Mouse (Mus musculus): ENCODE measurements at regions not wholly inside any gene's neighbourhood (a gene's known extent, or its start where the extent isn't known, plus 50 kb on each side); places are given as distances from the start of the nearest gene placed in this dataset.

DNA sequence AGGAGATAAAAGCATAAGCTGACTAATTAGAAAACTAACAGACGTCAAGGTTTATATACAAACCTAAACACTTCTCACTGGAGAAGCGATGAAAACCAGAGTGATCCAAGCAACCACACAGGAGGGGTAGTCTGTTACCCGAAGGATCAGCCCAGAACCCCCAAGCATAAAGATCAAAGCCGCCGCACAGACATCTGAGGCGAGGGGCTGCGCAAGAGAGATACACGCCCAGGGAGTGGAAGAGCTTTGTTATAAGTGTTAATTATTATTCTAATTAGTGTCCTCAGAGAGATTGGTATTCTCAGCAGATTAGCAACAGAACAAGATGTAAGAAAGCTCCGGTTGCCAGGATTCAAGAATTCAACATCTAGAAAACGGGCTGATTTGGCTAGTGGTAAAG, 281.2 kb downstream of the Atp23 start:
- H3K4me3 ChIP-seq, result no peak overlapping the region
- H3K27ac ChIP-seq, result no peak overlapping the region
- 45% methylated on average over 10 of the region's 10 CpGs for WGBS
- no peak for DNase-seq
- TF ChIP-seq CTCF (IDR thresholded peaks at IDR 0.05) (no peak), EP300 (IDR thresholded peaks at IDR 0.05; ENCODE audit: insufficient read depth, low read depth, low read length) (no peak), POLR2A (IDR thresholded peaks at IDR 0.05; ENCODE audit: insufficient read depth, low read depth, low read length) (no peak)
- H3K36me3 ChIP-seq (ENCODE audit: control insufficient read depth, insufficient read depth, low read length), result no peaks in the 10 kb centered on the region
- H3K4me1 ChIP-seq (ENCODE audit: control insufficient read depth, insufficient read depth, low read length), result no peaks in the 10 kb centered on the region
- H3K79me2 ChIP-seq (replicated peaks; ENCODE audit: control insufficient read depth, insufficient read depth, low read length), result no peaks in the 10 kb centered on the region
- intact Hi-C loops (cut with DNase I), result no loop called here
- H3K27me3 ChIP-seq (ENCODE audit: control insufficient read depth, insufficient read depth, low read length), result no peaks in the 10 kb centered on the region
- H3K9ac ChIP-seq (ENCODE audit: low read depth, low read length), result no peak overlapping the region

- 50% methylated on average over 4 of the region's 4 CpGs for WGBS
- no peak overlapping the region for H3K9ac ChIP-seq (ENCODE audit: low read depth, low read length)
- intact Hi-C loops (cut with DNase I), result no loop called here
- H3K4me1 ChIP-seq (ENCODE audit: control insufficient read depth, insufficient read depth, low read length), result no peaks in the 10 kb centered on the region
- no peaks in the 10 kb centered on the region for H3K79me2 ChIP-seq (replicated peaks; ENCODE audit: control insufficient read depth, insufficient read depth, low read length)
- no peaks in the 10 kb centered on the region for H3K27me3 ChIP-seq (ENCODE audit: control insufficient read depth, insufficient read depth, low read length)
- no peaks in the 10 kb centered on the region for H3K36me3 ChIP-seq (ENCODE audit: control insufficient read depth, insufficient read depth, low read length)
- DNase-seq, result no peak
- TF ChIP-seq POLR2A (IDR thresholded peaks at IDR 0.05; ENCODE audit: insufficient read depth, low read depth, low read length), result no peak
- TF ChIP-seq CTCF (IDR thresholded peaks at IDR 0.05), result no peak
- TF ChIP-seq EP300 (IDR thresholded peaks at IDR 0.05; ENCODE audit: insufficient read depth, low read depth, low read length), result no peak
- H3K4me3 ChIP-seq, result no peak overlapping the region
- no peak overlapping the region for H3K27ac ChIP-seq
Measured at GRCm38 (mm10) chr10:126612226-126612625, 288.9 kb downstream of the Atp23 start.

- WGBS, result 86% methylated on average over 8 of the region's 8 CpGs
- Histone ChIP-seq H3K9ac (ENCODE audit: low read depth, low read length) (no peak overlapping the region), H3K4me3 (no peak overlapping the region), H3K4me1 (ENCODE audit: control insufficient read depth, insufficient read depth, low read length) (no peaks in the 10 kb centered on the region), H3K36me3 (ENCODE audit: control insufficient read depth, insufficient read depth, low read length) (no peaks in the 10 kb centered on the region), H3K27ac (no peak overlapping the region), H3K27me3 (ENCODE audit: control insufficient read depth, insufficient read depth, low read length) (no peaks in the 10 kb centered on the region), H3K79me2 (replicated peaks; ENCODE audit: control insufficient read depth, insufficient read depth, low read length) (no peaks in the 10 kb centered on the region)
- no peak for DNase-seq
- intact Hi-C loops (cut with DNase I), result no loop called here
- TF ChIP-seq POLR2A (IDR thresholded peaks at IDR 0.05; ENCODE audit: insufficient read depth, low read depth, low read length) (no peak), CTCF (IDR thresholded peaks at IDR 0.05) (no peak), EP300 (IDR thresholded peaks at IDR 0.05; ENCODE audit: insufficient read depth, low read depth, low read length) (no peak)
Measured at GRCm38 (mm10) chr10:126610506-126610905, 290.6 kb downstream of the Atp23 start.

DNA sequence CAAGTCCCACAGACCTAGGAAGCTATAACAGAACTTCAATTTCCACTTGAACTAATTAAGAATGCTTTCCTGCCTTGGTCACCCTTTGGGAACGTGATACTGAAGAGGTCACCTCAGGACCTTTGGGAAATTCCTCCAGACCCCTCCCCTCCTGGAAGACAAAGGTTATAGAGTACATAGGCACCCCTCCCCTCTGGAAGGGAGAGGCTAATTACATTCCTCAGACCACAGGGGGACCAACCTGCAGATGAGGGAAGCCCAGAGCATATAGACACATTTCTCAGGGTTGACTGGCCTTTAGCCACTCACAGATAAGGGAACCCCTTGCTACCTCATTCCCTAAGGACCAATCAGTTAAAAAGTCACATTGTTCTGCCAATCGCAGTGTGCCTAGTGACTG, 301.5 kb downstream of the Atp23 start:
- H3K36me3 ChIP-seq (ENCODE audit: control insufficient read depth, insufficient read depth, low read length), result no peaks in the 10 kb centered on the region
- intact Hi-C loops (cut with DNase I), result no loop called here
- no peak overlapping the region for H3K4me3 ChIP-seq
- WGBS, result 78% methylated on average over 2 of the region's 2 CpGs
- no peaks in the 10 kb centered on the region for H3K27me3 ChIP-seq (ENCODE audit: control insufficient read depth, insufficient read depth, low read length)
- no peaks in the 10 kb centered on the region for H3K79me2 ChIP-seq (replicated peaks; ENCODE audit: control insufficient read depth, insufficient read depth, low read length)
- H3K9ac ChIP-seq (ENCODE audit: low read depth, low read length), result no peak overlapping the region
- no peaks in the 10 kb centered on the region for H3K4me1 ChIP-seq (ENCODE audit: control insufficient read depth, insufficient read depth, low read length)
- no peak overlapping the region for H3K27ac ChIP-seq
- TF ChIP-seq EP300 (IDR thresholded peaks at IDR 0.05; ENCODE audit: insufficient read depth, low read depth, low read length) (no peak), CTCF (IDR thresholded peaks at IDR 0.05) (no peak), POLR2A (IDR thresholded peaks at IDR 0.05; ENCODE audit: insufficient read depth, low read depth, low read length) (no peak)
- DNase-seq, result no peak

- no peak for DNase-seq
- Histone ChIP-seq H3K27ac (no peak overlapping the region), H3K9ac (ENCODE audit: low read depth, low read length) (no peak overlapping the region), H3K36me3 (ENCODE audit: control insufficient read depth, insufficient read depth, low read length) (no peaks in the 10 kb centered on the region), H3K4me1 (ENCODE audit: control insufficient read depth, insufficient read depth, low read length) (no peaks in the 10 kb centered on the region), H3K79me2 (replicated peaks; ENCODE audit: control insufficient read depth, insufficient read depth, low read length) (no peaks in the 10 kb centered on the region), H3K27me3 (ENCODE audit: control insufficient read depth, insufficient read depth, low read length) (no peaks in the 10 kb centered on the region), H3K4me3 (no peak overlapping the region)
- 92% methylated on average over 8 of the region's 8 CpGs for WGBS
- no peak for TF ChIP-seq POLR2A (IDR thresholded peaks at IDR 0.05; ENCODE audit: insufficient read depth, low read depth, low read length)
- no peak for TF ChIP-seq CTCF (IDR thresholded peaks at IDR 0.05)
- no peak for TF ChIP-seq EP300 (IDR thresholded peaks at IDR 0.05; ENCODE audit: insufficient read depth, low read depth, low read length)
- intact Hi-C loops (cut with DNase I), result no loop called here
Measured at GRCm38 (mm10) chr10:126568155-126568554, 333.0 kb downstream of the Atp23 start.

DNA sequence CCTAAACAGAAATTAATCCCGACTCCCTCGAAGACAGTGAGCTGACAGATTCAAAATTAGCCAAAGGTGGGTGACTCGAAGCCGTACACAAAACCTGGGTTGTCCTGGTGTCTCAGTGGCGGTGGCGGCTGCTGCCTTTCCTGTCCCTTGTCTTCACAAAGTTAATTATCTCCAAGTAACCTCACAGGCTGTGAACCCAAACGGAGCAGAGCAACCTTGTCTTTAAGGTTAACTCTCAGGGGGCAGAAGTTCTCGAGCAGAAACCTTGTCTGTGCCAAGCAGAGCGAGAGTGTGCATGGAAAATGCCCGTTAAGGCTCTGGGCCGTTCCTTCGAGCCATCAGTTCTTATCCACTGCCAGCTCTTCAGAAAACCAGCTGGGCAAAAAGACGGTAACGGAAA, 335.8 kb downstream of the Atp23 start:
- Histone ChIP-seq H3K36me3 (ENCODE audit: control insufficient read depth, insufficient read depth, low read length) (no peaks in the 10 kb centered on the region), H3K79me2 (replicated peaks; ENCODE audit: control insufficient read depth, insufficient read depth, low read length) (no peaks in the 10 kb centered on the region), H3K9ac (ENCODE audit: low read depth, low read length) (no peak overlapping the region), H3K4me3 (no peak overlapping the region), H3K4me1 (ENCODE audit: control insufficient read depth, insufficient read depth, low read length) (no peaks in the 10 kb centered on the region), H3K27ac (no peak overlapping the region), H3K27me3 (ENCODE audit: control insufficient read depth, insufficient read depth, low read length) (no peaks in the 10 kb centered on the region)
- intact Hi-C loops (cut with DNase I), result no loop called here
- 74% methylated on average over 14 of the region's 14 CpGs for WGBS
- TF ChIP-seq POLR2A (IDR thresholded peaks at IDR 0.05; ENCODE audit: insufficient read depth, low read depth, low read length) (no peak), CTCF (IDR thresholded peaks at IDR 0.05) (no peak)
- DNase-seq, result no peak

All from heart, adult 2 months (tissue).